Mouse (Mus musculus) stomach, postnatal 0 days (tissue): ENCODE measurements around the gene Strip1. TPM values are rescaled to one million over a fixed set of nuclear protein-coding genes. Genes with fewer than 3 reads are reported as not detected.

ENCODE experiments used
- ATAC-seq: fragments of 200-750 bp; cut with Nextera tagmentation; 2 replicates; pipeline ENCODE4 v1.8.0; 2017; ENCODE audit not compliant: low FRiP score, low TSS enrichment
- DNase-seq: peaks from one replicate; pipeline ENCODE4 v3.0.0-alpha.2; 2016; ENCODE audit warnings: low spot score
- H3K27ac ChIP-seq: fragments of 300-500 bp; sonication (generic); replicated peaks from 2 replicates; pipeline ENCODE4 v1.5.1; 2014; ENCODE audit warnings: mild to moderate bottlenecking, control low read depth
- H3K27me3 ChIP-seq: fragments of 300-500 bp; sonication (generic); 2 replicates; pipeline ENCODE4 v1.6.1; 2014; ENCODE audit warnings: low read length; ENCODE audit not compliant: control insufficient read depth, insufficient read depth
- H3K36me3 ChIP-seq: fragments of 300-500 bp; sonication (generic); 2 replicates; pipeline ENCODE4 v1.6.1; 2014; ENCODE audit warnings: low read length, mixed read lengths; ENCODE audit not compliant: control insufficient read depth, insufficient read depth
- H3K4me1 ChIP-seq: fragments of 300-500 bp; sonication (generic); replicated peaks from 2 replicates; pipeline ENCODE4 v1.6.1; 2014; ENCODE audit warnings: antibody characterized with exemption; ENCODE audit not compliant: control insufficient read depth, insufficient read depth
- H3K4me2 ChIP-seq: fragments of 300-500 bp; sonication (generic); replicated peaks from 2 replicates; pipeline ENCODE4 v1.6.1; 2014; ENCODE audit warnings: low read depth, mild to moderate bottlenecking, control low read depth, moderate library complexity
- H3K4me3 ChIP-seq: fragments of 300-500 bp; sonication (generic); 2 replicates; pipeline ENCODE4 v1.5.1; 2014; ENCODE audit warnings: low read depth, low read length, control low read depth
- H3K9ac ChIP-seq: fragments of 300-500 bp; sonication (generic); 2 replicates; pipeline ENCODE4 v1.6.1; 2014; ENCODE audit warnings: mild to moderate bottlenecking, low read length, control low read depth, mixed read lengths
- H3K9me3 ChIP-seq: fragments of 300-500 bp; sonication (generic); 2 replicates; pipeline ENCODE4 v1.6.1; 2016; ENCODE audit warnings: low read length; ENCODE audit not compliant: control insufficient read depth
- CTCF ChIP-seq: IDR thresholded peaks from 2 replicates; pipeline ENCODE4 v1.5.1; 2016; ENCODE audit warnings: antibody characterized with exemption, low read depth, mild to moderate bottlenecking, moderate library complexity
- EP300 ChIP-seq: optimal IDR thresholded peaks from 2 replicates; pipeline ENCODE3; 2016; ENCODE audit warnings: antibody characterized with exemption
- WGBS: fragments of 180-500 bp; shearing (Covaris S2); extraction: QIAGEN DNeasy Blood & Tissue Kit; methylation state at CpG from one replicate; pipeline ENCODE4 v1.1.7; 2014; 5-methylcytosine and 5-hydroxymethylcytosine counted together
- polyA plus RNA-seq: library from polyadenylated mRNA; unstranded; fragments of >200 nt; fragmentation: Nextera tagmentation; extraction: Ambion mirVana; gene quantifications from 2 replicates; pipeline ENCODE4 v1.2.1, GENCODE M21; 2015

The Strip1 gene
- polyA plus RNA-seq, 1 experiment from 2014 or later = 25.4 TPM

DNA sequence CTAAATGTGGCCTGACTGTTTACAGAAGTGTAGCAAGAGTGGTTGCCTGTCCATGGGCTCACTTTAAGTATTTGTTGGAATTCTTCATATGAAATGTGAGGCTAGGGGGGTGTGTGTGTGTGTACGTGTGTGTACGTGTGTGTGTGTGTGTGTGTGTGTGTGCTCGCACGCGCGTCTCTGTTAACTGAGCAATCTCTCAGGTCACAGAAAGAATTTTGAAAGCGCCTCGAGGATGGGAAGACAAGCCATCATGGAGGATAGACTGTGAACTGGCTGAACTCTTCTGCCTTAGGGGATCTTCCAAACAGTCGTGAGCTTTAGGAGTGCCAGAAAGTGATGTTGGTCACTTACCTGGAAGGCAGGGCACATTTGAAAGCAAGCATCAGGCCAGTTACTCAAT, 2.4 kb upstream of the Strip1 start:
- no peaks in the 10 kb centered on the region for H3K27me3 ChIP-seq
- 90% methylated on average over 9 of the region's 9 CpGs for WGBS
- H3K9ac ChIP-seq = no peak overlapping the region
- H3K9me3 ChIP-seq = no peaks in the 10 kb centered on the region
- H3K4me2 ChIP-seq = no peak overlapping the region
- no peaks in the 10 kb centered on the region for H3K36me3 ChIP-seq
- no peak overlapping the region for H3K4me3 ChIP-seq
- H3K27ac ChIP-seq = no peak overlapping the region
- no peak for DNase-seq
- TF ChIP-seq CTCF (no peak), EP300 (no peak)
- ATAC-seq = no peak
- no peaks in the 10 kb centered on the region for H3K4me1 ChIP-seq

DNA sequence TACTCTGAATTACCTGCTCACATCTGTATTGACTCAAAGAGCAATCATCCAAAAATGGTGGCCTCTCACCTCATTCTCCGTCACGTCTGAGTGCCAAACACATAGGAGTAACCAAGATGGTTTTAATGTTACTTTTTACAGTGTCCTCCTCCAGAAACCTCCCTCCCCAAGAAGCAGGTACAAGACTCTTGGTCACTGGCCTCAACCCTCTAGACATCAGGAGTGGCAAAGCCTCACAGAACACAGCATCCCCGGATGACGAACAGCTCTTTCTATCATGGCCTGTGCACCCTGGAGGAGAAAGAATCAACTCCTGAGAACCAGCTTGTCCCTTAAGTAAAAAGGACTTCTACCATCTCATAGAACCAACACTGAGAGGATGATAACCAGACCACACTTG, 1.3 kb upstream of the Strip1 start:
- no peak for ATAC-seq
- Histone ChIP-seq H3K27me3 (no peaks in the 10 kb centered on the region), H3K4me3 (no peak overlapping the region), H3K27ac (no peak overlapping the region), H3K4me1 (no peaks in the 10 kb centered on the region), H3K9ac (no peak overlapping the region), H3K4me2 (no peak overlapping the region), H3K9me3 (no peaks in the 10 kb centered on the region), H3K36me3 (no peaks in the 10 kb centered on the region)
- TF ChIP-seq CTCF = no peak
- no peak for TF ChIP-seq EP300
- WGBS = 88% methylated on average over 4 of the region's 4 CpGs
- no peak for DNase-seq

DNA sequence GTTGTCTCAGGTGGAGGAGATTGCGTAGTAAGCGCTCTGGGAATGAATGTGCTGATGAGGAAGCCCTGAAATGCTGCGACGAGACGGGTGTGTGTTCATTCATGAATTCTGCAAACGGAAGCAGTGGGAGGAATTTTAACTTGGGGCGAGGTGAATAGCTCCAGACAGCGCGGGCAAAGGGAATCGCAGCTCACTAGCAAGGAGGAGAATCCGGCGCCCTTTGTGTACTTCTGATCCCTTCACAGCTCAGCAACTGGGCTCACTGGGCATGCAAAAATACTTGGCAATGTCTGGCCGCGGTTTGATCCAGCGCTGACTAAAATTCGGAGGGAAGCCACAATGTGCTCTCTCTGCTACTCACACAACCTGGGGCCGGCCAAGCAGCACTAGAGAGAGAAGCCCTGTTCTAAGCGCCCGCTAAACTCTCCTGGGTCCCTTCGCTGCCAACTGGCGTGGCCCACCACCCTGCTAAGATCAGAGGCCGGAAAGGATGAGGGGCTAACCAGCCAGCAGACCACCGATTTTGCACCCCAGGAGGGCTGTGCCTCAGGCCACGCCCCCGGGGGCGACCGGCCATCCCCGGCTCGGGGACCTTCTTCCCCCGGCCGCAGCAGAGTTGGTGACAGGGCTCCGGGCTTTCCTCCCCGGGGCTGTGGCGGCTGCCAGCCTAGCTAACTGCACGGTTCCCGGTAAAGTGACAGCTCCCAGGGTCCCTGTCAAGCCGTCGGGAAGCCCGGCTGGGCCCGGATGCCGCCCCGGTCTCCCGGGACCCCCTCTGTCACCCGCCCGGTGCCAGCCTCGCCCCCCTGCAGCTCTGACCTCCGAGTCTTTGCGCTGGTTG, 592 bp downstream of the Strip1 start, which contains the start of gene Gm10961:
Gene Gm10961, plus strand, starts transcription at position 641 of the 841 bp plus-strand sequence.
- TF ChIP-seq CTCF (no peak), EP300 (no peak)
- peak within 1 kb of the TSS; percentile 93 for H3K27ac ChIP-seq
- ATAC-seq (peak; percentile 70), DNase-seq (peak; percentile 53)
- no peaks in the 10 kb centered on the region for H3K9me3 ChIP-seq
- H3K9ac ChIP-seq = peak within 1 kb of the TSS; percentile 99
- 1% methylated on average over 47 of the region's 48 CpGs for WGBS
- no peaks in the 10 kb centered on the region for H3K4me1 ChIP-seq
- peak within 1 kb of the TSS; percentile 96 for H3K4me2 ChIP-seq
- H3K4me3 ChIP-seq = peak within 1 kb of the TSS; percentile 99
- 0 out of 2 replicates have a peak, but pooled peaks cover 9% of the 10 kb centered on the region for H3K36me3 ChIP-seq
- no peaks in the 10 kb centered on the region for H3K27me3 ChIP-seq

DNA sequence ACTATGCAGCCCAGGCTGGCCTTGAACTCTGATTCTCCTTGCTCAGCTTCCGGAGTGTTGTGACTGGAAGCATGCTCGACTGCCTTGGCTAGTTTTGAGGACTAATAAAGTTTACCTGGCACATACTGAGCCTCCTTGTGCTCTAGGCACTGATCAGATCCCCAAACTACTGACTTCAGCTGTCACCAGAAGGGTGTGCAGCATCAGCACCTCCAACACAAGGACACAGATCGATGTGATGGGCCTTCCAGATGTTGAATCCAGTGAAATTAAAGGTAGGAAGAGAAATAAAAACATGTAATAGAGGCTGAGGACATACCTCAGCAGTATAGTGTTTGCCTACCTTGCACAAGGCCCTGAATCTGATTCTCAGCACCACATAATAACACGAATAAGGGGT, 2.1 kb downstream of the Strip1 start:
- Histone ChIP-seq H3K4me1 (no peaks in the 10 kb centered on the region), H3K9me3 (no peaks in the 10 kb centered on the region), H3K4me2 (no peak overlapping the region), H3K4me3 (no peak overlapping the region), H3K9ac (no peak overlapping the region), H3K27me3 (no peaks in the 10 kb centered on the region), H3K27ac (no peak overlapping the region), H3K36me3 (peaks cover 16% of the 10 kb centered on the region)
- no peak for ATAC-seq
- WGBS = 86% methylated on average over 4 of the region's 4 CpGs
- TF ChIP-seq EP300 (no peak), CTCF (no peak)
- no peak for DNase-seq

DNA sequence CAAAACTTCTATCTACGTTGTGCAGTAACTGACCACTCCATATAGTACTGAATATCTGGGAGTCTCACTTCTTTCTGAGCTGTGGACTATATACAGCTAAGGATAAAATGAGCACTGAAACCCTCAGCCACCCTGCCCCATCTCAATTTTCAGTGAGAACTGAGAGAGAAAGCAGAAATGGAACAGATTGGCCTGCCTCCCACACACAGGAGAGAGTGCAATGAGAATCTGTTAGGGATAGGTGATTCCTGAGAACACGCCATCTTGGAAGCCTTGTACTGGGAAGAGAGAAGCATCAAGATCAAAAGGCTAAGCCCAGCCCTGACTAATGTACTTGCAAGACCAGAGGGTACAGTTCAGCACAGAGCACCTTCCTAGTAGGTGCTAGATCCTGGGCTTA, 2.9 kb downstream of the Strip1 start:
- 92% methylated on average over 2 of the region's 2 CpGs for WGBS
- H3K4me2 ChIP-seq = no peak overlapping the region
- H3K27me3 ChIP-seq = no peaks in the 10 kb centered on the region
- TF ChIP-seq EP300 (no peak), CTCF (no peak)
- H3K4me3 ChIP-seq = no peak overlapping the region
- DNase-seq (no peak), ATAC-seq (no peak)
- H3K36me3 ChIP-seq = peaks cover 16% of the 10 kb centered on the region
- H3K4me1 ChIP-seq = no peaks in the 10 kb centered on the region
- no peak overlapping the region for H3K27ac ChIP-seq
- H3K9ac ChIP-seq = no peak overlapping the region
- no peaks in the 10 kb centered on the region for H3K9me3 ChIP-seq

DNA sequence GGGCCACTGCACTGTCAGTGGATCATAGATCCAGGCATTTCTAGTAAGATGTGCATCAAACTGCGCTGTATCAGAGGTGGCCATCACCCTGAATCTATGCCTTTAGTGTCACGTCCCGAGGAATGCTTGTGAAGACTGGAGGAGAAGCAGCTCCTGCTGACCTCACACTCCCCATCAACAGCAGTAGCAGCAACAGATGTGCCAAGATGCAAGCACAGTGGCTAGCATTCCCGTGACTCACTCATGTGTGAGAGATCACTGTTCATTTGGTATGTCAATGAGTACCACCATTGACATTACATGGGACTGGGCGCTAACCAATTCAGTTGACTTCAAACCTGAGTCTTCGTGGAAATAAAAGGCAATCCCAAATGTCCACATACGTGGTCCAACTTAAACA, 3.9 kb downstream of the Strip1 start:
- H3K4me1 ChIP-seq = no peaks in the 10 kb centered on the region
- 94% methylated on average over 7 of the region's 7 CpGs for WGBS
- peaks cover 16% of the 10 kb centered on the region for H3K36me3 ChIP-seq
- no peaks in the 10 kb centered on the region for H3K27me3 ChIP-seq
- no peak overlapping the region for H3K9ac ChIP-seq
- H3K4me2 ChIP-seq = no peak overlapping the region
- H3K27ac ChIP-seq = no peak overlapping the region
- no peak for DNase-seq
- H3K9me3 ChIP-seq = no peaks in the 10 kb centered on the region
- no peak for TF ChIP-seq EP300
- no peak for TF ChIP-seq CTCF
- no peak overlapping the region for H3K4me3 ChIP-seq
- no peak for ATAC-seq
